Mouse (Mus musculus) stomach, postnatal 0 days (tissue): ENCODE measurements at regions not wholly inside any gene's neighbourhood (a gene's known extent, or its start where the extent isn't known, plus 50 kb on each side); places are given as distances from the start of the nearest gene placed in this dataset.

Experiments used
- CTCF ChIP-seq: IDR thresholded peaks from 2 replicates; pipeline ENCODE4 v1.5.1; 2016; ENCODE audit warnings: antibody characterized with exemption, low read depth, mild to moderate bottlenecking, moderate library complexity
- EP300 ChIP-seq: optimal IDR thresholded peaks from 2 replicates; pipeline ENCODE3; 2016; ENCODE audit warnings: antibody characterized with exemption

DNA sequence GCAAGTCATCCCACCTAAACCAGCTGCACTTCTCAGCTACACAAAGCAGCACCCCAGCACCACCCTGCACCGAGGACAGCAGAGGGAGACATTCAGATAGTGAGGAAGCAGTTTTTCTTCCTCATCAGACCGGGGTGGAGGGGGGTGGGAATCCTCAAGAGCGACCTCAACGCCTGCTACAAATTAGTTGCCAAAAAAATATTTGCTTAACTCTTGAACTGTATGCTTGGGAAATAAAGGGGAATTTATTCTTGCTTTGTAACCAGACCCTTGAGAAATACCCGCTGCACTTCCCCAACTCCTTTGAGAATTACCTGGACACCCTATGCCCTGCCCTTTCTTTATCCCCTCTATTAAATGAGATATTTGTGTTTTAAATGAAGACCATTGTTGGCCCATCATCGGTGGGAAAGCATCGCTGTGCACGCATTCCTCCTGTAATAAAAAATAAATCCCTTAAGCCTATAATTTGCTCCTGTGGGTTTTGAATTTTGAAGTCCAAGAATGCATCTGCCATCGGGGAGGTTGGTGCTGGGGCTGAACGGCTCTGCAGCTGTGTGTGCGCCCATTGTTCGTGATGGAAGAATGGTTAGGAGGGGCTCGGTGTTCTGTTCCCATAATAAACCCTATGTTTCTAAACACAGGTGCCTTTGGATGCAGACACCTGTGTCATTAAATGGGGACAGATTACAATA lies 119.2 kb upstream of the Gas1 start:
- TF ChIP-seq CTCF (peak; percentile 52), EP300 (no peak)
